Mouse (Mus musculus) G1E-ER4 (cell line): Measurements from ENCODE around the gene Rbpj. TPM values are rescaled to one million over a fixed set of nuclear protein-coding genes. Genes with fewer than 3 reads are reported as not detected.

Source experiments
- GATA1 ChIP-seq: IDR thresholded peaks from one replicate; pipeline ENCODE4 v1.8.0; 2012; ENCODE audit warnings: low read length, inconsistent platforms
- polyA plus RNA-seq: library from polyadenylated mRNA; stranded (reverse); fragments of >175 nt; gene quantifications from 2 replicates; pipeline ENCODE4 v1.2.3, GENCODE M21; 2012

Rbpj gene
- polyA plus RNA-seq, 1 experiment, result 3.5 TPM

GRCm38 (mm10) chr5:53683916-53684315 lies 218.0 kb downstream of the Rbpj start:
- TF ChIP-seq GATA1, result no peak

DNA sequence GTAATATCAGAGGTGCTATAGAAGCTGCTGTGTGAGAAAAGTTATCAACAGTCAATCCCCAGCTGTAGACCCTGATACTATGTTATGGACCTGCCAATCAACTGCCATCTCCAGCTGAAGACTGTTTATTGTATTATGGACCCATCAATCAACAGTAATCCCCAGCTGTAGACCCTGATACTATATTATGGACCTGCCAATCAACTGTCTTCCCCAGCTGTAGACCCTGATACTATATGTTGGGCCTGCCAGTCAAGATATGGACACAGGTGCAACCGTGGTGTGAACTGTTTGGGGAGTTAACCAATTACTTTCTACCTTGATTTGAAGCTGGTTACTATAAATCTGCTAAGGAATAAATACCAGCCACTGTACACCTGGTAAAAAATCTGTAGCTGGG lies 218.5 kb downstream of the Rbpj start:
- no peak for TF ChIP-seq GATA1

DNA sequence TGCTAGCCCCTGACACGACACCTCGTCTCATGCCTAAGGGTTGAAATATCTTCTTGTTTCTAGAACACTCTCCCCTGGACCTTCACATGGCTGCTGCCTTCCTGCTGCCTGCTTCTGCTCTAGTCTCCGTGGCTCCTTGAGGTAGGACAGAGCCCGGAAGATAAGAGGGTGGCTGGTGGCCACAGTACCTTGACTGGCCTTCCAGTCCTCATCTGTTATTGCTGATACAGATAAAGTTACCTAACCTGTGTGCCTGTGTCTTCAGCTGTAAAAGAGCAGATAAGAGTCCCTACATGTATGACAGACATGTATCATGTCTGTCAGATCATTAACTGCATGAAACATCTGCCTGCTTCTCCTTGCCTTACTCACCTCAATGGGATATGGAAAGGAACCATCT lies 219.7 kb downstream of the Rbpj start:
- TF ChIP-seq GATA1, result no peak

- no peak for TF ChIP-seq GATA1
Observed at GRCm38 (mm10) chr5:53686379-53686778, 220.4 kb downstream of the Rbpj start.

- TF ChIP-seq GATA1, result no peak
Observed at GRCm38 (mm10) chr5:53688326-53688725, 222.4 kb downstream of the Rbpj start.

GRCm38 (mm10) chr5:53691577-53691976 lies 225.6 kb downstream of the Rbpj start:
- no peak for TF ChIP-seq GATA1

GRCm38 (mm10) chr5:53692100-53692499 lies 226.1 kb downstream of the Rbpj start:
- no peak for TF ChIP-seq GATA1

- TF ChIP-seq GATA1, result no peak
Observed at GRCm38 (mm10) chr5:53692662-53693061, 226.7 kb downstream of the Rbpj start.

GRCm38 (mm10) chr5:53696701-53697100 lies 230.7 kb downstream of the Rbpj start:
- TF ChIP-seq GATA1, result no peak

GRCm38 (mm10) chr5:53697794-53698193 lies 231.8 kb downstream of the Rbpj start:
- TF ChIP-seq GATA1, result no peak

DNA sequence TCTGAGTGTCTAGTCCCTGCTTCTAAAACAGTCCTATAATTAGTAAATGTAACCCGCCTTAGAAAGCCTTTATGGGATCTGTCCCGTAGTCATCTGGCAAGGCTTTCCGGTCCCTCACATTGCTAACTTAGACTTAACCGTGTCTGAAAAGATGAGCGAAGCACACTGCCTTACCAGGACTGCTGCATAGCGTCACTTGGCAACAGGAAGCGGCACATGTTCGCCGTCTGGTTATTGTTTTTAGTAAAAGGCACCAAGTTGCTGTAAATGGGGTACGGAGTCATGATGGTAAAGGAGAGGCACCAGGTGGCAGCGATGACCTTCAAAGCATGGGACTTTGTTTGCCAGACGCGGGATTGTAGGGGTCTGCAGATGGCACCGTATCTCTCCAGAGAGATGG lies 236.7 kb downstream of the Rbpj start:
- TF ChIP-seq GATA1, result no peak

Other genes with a start within 250 kb of the Rbpj start
- 32.2 and 44.0 TPM in 2 replicates for gene Smim20, start 199.1 kb upstream of the Rbpj start, polyA plus RNA-seq
- gene Cckar, start 241.6 kb downstream of the Rbpj start, polyA plus RNA-seq, result not detected in 2 replicates